7 mouse cellular contexts compared by ENCODE assay signal in genomic region chr1:155229464-155230411, GRCm38 (mm10). TPM values are rescaled to one million over a fixed set of nuclear protein-coding genes. Genes with fewer than 3 reads are reported as not detected.
DNase-seq lines count a peak whose midpoint lies in the region; ATAC-seq and TF ChIP-seq lines count a peak whose summit lies in the region.

No protein-coding gene starts in this region.

- 36% methylated on average over 14 of the region's 14 CpGs for WGBS in lung, embryonic 15.5 days
- WGBS in lung, postnatal 0 days, result 45% methylated on average over 14 of the region's 14 CpGs
- 13% methylated on average over 14 of the region's 14 CpGs for WGBS in embryonic facial prominence, embryonic 11.5 days
- 26% methylated on average over 14 of the region's 14 CpGs for WGBS in heart, embryonic 13.5 days
- 16% methylated on average over 14 of the region's 14 CpGs for WGBS in limb, embryonic 14.5 days

- peak overlapping the region; percentile 57 for H3K27ac ChIP-seq in lung, embryonic 15.5 days
- no peak overlapping the region for H3K27ac ChIP-seq in lung, postnatal 0 days (ENCODE audit: low read length)
- peak overlapping the region; percentile 47 for H3K27ac ChIP-seq in embryonic facial prominence, embryonic 11.5 days (replicated peaks; ENCODE audit: low read depth, low read length)
- peak overlapping the region; percentile 71 for H3K27ac ChIP-seq in heart, embryonic 13.5 days (replicated peaks)
- H3K27ac ChIP-seq in limb, embryonic 14.5 days (replicated peaks; ENCODE audit: low read depth, low read length), result peak overlapping the region; percentile 45

- no peak for TF ChIP-seq POLR2A in limb, embryonic 14.5 days (IDR thresholded peaks at IDR 0.05; ENCODE audit: borderline replicate concordance, extremely low read depth, insufficient read depth, insufficient read length)

- ATAC-seq in lung, embryonic 15.5 days (ENCODE audit: borderline replicate concordance, extremely low read depth, low FRiP score, low TSS enrichment), result no peak
- ATAC-seq in lung, postnatal 0 days, result no peak
- peak; percentile 80 for ATAC-seq in embryonic facial prominence, embryonic 11.5 days (replicated peaks; ENCODE audit: insufficient number of reproducible peaks, low FRiP score, low TSS enrichment, low read depth)
- no peak for ATAC-seq in heart, embryonic 13.5 days (ENCODE audit: extremely low read depth, insufficient number of reproducible peaks, low FRiP score, low TSS enrichment)
- peak; percentile 54 for ATAC-seq in limb, embryonic 14.5 days (ENCODE audit: low FRiP score, low read depth)
- no peak for ATAC-seq in megakaryocyte progenitor cell, adult 5-6 weeks (replicated peaks; ENCODE audit: poor library complexity)

- no peaks in the 10 kb centered on the region; the same call in 1 of the 2 replicates for H3K36me3 ChIP-seq in lung, embryonic 15.5 days
- no peaks in the 10 kb centered on the region for H3K36me3 ChIP-seq in lung, postnatal 0 days (ENCODE audit: insufficient read depth, low read length)
- H3K36me3 ChIP-seq in embryonic facial prominence, embryonic 11.5 days (replicated peaks; ENCODE audit: control insufficient read depth, insufficient read depth, low read depth, low read length), result no peaks in the 10 kb centered on the region
- peaks cover 57% of the 10 kb centered on the region for H3K36me3 ChIP-seq in heart, embryonic 13.5 days
- peaks cover 20% of the 10 kb centered on the region for H3K36me3 ChIP-seq in limb, embryonic 14.5 days (ENCODE audit: control insufficient read depth, insufficient read depth, low read length)

- no peaks in the 10 kb centered on the region for H3K27me3 ChIP-seq in lung, embryonic 15.5 days
- H3K27me3 ChIP-seq in lung, postnatal 0 days (replicated peaks; ENCODE audit: insufficient read depth, low read length), result no peaks in the 10 kb centered on the region
- H3K27me3 ChIP-seq in embryonic facial prominence, embryonic 11.5 days (ENCODE audit: control insufficient read depth, insufficient read depth, low read length), result no peaks in the 10 kb centered on the region
- no peaks in the 10 kb centered on the region for H3K27me3 ChIP-seq in heart, embryonic 13.5 days (replicated peaks)
- no peaks in the 10 kb centered on the region for H3K27me3 ChIP-seq in limb, embryonic 14.5 days (ENCODE audit: control insufficient read depth, insufficient read depth, low read length)

- TF ChIP-seq CTCF in lung, postnatal 0 days (IDR thresholded peaks at IDR 0.05), result no peak

- no peak for TF ChIP-seq EP300 in lung, postnatal 0 days (IDR thresholded peaks at IDR 0.05)

- no peak overlapping the region for H3K4me3 ChIP-seq in lung, embryonic 15.5 days
- H3K4me3 ChIP-seq in lung, postnatal 0 days (ENCODE audit: low read depth, low read length), result no peak overlapping the region
- no peak overlapping the region for H3K4me3 ChIP-seq in embryonic facial prominence, embryonic 11.5 days (ENCODE audit: low read depth, low read length)
- no peak overlapping the region for H3K4me3 ChIP-seq in heart, embryonic 13.5 days
- H3K4me3 ChIP-seq in limb, embryonic 14.5 days (replicated peaks; ENCODE audit: low read length), result no peak overlapping the region

- H3K4me1 ChIP-seq in lung, embryonic 15.5 days, result peaks cover 32% of the 10 kb centered on the region
- H3K4me1 ChIP-seq in lung, postnatal 0 days (ENCODE audit: insufficient read depth, low read depth, low read length), result no peaks in the 10 kb centered on the region
- H3K4me1 ChIP-seq in embryonic facial prominence, embryonic 11.5 days (ENCODE audit: control insufficient read depth, insufficient read depth, low read length), result peaks cover 17% of the 10 kb centered on the region
- peaks cover 56% of the 10 kb centered on the region for H3K4me1 ChIP-seq in heart, embryonic 13.5 days
- H3K4me1 ChIP-seq in limb, embryonic 14.5 days (ENCODE audit: control insufficient read depth, insufficient read depth, low read length), result peaks cover 59% of the 10 kb centered on the region

- no peak overlapping the region for H3K4me2 ChIP-seq in lung, embryonic 15.5 days
- no peak overlapping the region for H3K4me2 ChIP-seq in lung, postnatal 0 days (replicated peaks; ENCODE audit: low read depth, low read length)
- no peak overlapping the region for H3K4me2 ChIP-seq in embryonic facial prominence, embryonic 11.5 days (ENCODE audit: low read depth, low read length)
- H3K4me2 ChIP-seq in heart, embryonic 13.5 days, result 0 out of 2 replicates have a peak overlapping the region, but pooled peaks have one; percentile 1
- peak overlapping the region; percentile 13 for H3K4me2 ChIP-seq in limb, embryonic 14.5 days (replicated peaks; ENCODE audit: low read depth, low read length, severe bottlenecking)

- DNase-seq in lung, postnatal 0 days (ENCODE audit: low spot score), result no peak
- peak; percentile 81 for DNase-seq in embryonic facial prominence, embryonic 11.5 days (ENCODE audit: low spot score)
- peak; percentile 82 for DNase-seq in limb, embryonic 14.5 days (ENCODE audit: low spot score)
- DNase-seq in thymus, postnatal 0 days (ENCODE audit: low spot score), result no peak

- H3K9ac ChIP-seq in lung, embryonic 15.5 days, result no peak overlapping the region
- H3K9ac ChIP-seq in lung, postnatal 0 days (replicated peaks; ENCODE audit: low read depth), result no peak overlapping the region
- H3K9ac ChIP-seq in embryonic facial prominence, embryonic 11.5 days (replicated peaks; ENCODE audit: low read length), result no peak overlapping the region; the same call in 1 of the 2 replicates
- peak overlapping the region; percentile 34 for H3K9ac ChIP-seq in heart, embryonic 13.5 days
- 0 out of 2 replicates have a peak overlapping the region, but pooled peaks have one; percentile 8 for H3K9ac ChIP-seq in limb, embryonic 14.5 days (ENCODE audit: low read depth, low read length, severe bottlenecking)

- H3K9me3 ChIP-seq in lung, embryonic 15.5 days, result no peaks in the 10 kb centered on the region
- H3K9me3 ChIP-seq in lung, postnatal 0 days (ENCODE audit: low read length), result no peaks in the 10 kb centered on the region
- H3K9me3 ChIP-seq in embryonic facial prominence, embryonic 11.5 days (replicated peaks; ENCODE audit: control insufficient read depth, low read length), result no peaks in the 10 kb centered on the region
- H3K9me3 ChIP-seq in heart, embryonic 13.5 days, result no peaks in the 10 kb centered on the region
- H3K9me3 ChIP-seq in limb, embryonic 14.5 days (ENCODE audit: control insufficient read depth, low read length), result no peaks in the 10 kb centered on the region

RNA-seq across cellular contexts. Expression of gene BC034090, which starts 14.5 kb away (rescaled TPM):
- polyA plus RNA-seq in lung, embryonic 15.5 days (2015; fragmentation: Nextera tagmentation; extraction: Ambion mirVana), result 4.0 and 4.2 TPM in 2 replicates
- polyA plus RNA-seq in lung, postnatal 0 days (2015; fragmentation: Nextera tagmentation; extraction: Ambion mirVana), result 2.4 and 2.7 TPM in 2 replicates
- 2.6 and 3.6 TPM in 2 replicates for polyA plus RNA-seq in embryonic facial prominence, embryonic 11.5 days (2014; fragmentation: Nextera tagmentation; extraction: Ambion mirVana)
- polyA plus RNA-seq in heart, embryonic 13.5 days (2015; fragmentation: Nextera tagmentation; extraction: Ambion mirVana), result 7.0 and 7.6 TPM in 2 replicates
- 28.0 and 31.4 TPM in 2 replicates for polyA plus RNA-seq in limb, embryonic 14.5 days (2012; rRNA removed)
- polyA plus RNA-seq in limb, embryonic 14.5 days (2014; fragmentation: Nextera tagmentation; extraction: Ambion mirVana), result 5.6 and 6.7 TPM in 2 replicates
- polyA plus RNA-seq in thymus, postnatal 0 days (2015; fragmentation: Nextera tagmentation; extraction: Ambion mirVana), result 2.3 and 2.8 TPM in 2 replicates
- 0.07 TPM in 1 of 2 replicates, not detected in the other for total RNA-seq in megakaryocyte progenitor cell, adult 5-6 weeks (2015)
- total RNA-seq in megakaryocyte progenitor cell, adult 5-6 weeks (2017), result 0.20 TPM in 1 of 2 replicates, not detected in the other

Comparison
In these comparisons a context has a peak if more than half of its experiments do, and no peak if none do; other contexts are left out.
1. ATAC-seq: peak in embryonic facial prominence, embryonic 11.5 days (single experiment) and limb, embryonic 14.5 days (single experiment); none in lung, embryonic 15.5 days (single experiment), lung, postnatal 0 days (single experiment), heart, embryonic 13.5 days (single experiment) and megakaryocyte progenitor cell, adult 5-6 weeks (single experiment).
2. H3K4me2 ChIP-seq: peak in heart, embryonic 13.5 days (single experiment) and limb, embryonic 14.5 days (single experiment); none in lung, embryonic 15.5 days (single experiment), lung, postnatal 0 days (single experiment) and embryonic facial prominence, embryonic 11.5 days (single experiment).
3. H3K9ac ChIP-seq: peak in heart, embryonic 13.5 days (single experiment) and limb, embryonic 14.5 days (single experiment); none in lung, embryonic 15.5 days (single experiment), lung, postnatal 0 days (single experiment) and embryonic facial prominence, embryonic 11.5 days (single experiment).
4. DNase-seq: peak in embryonic facial prominence, embryonic 11.5 days (single experiment) and limb, embryonic 14.5 days (single experiment); none in lung, postnatal 0 days (single experiment) and thymus, postnatal 0 days (single experiment).